8 mouse cellular contexts compared by ENCODE assay signal in genomic region chr6:148211897-148212680, GRCm38 (mm10). TPM values are rescaled to one million over a fixed set of nuclear protein-coding genes. Genes with fewer than 3 reads are reported as not detected.
DNase-seq lines count a peak whose midpoint lies in the region; ATAC-seq lines count a peak whose summit lies in the region.

Gene Ergic2, minus strand, starts transcription at chr6:148212374.

- H3K27me3 ChIP-seq in hindbrain, embryonic 16.5 days (replicated peaks; ENCODE audit: control insufficient read depth, insufficient read depth, low read length), result no peaks in the 10 kb centered on the region

- peak; percentile 97 for DNase-seq in WW6 (ENCODE audit: low read depth, low spot score)
- DNase-seq in cerebellum, postnatal 4 days (ENCODE audit: low spot score in 2 of 2), result peak; percentile 80 to 96
- DNase-seq in gastrocnemius, adult 18-20 months (ENCODE audit: low spot score), result peak; percentile 99
- DNase-seq in left cerebral cortex, adult 18-20 months (ENCODE audit: low spot score in 2 of 2), result peak; percentile 97 to 98
- DNase-seq in right cerebral cortex, adult 18-20 months, result peak; percentile 99
- peak; percentile 86 for DNase-seq in urinary bladder, postnatal 10 days (ENCODE audit: low spot score)

- H3K36me3 ChIP-seq in hindbrain, embryonic 16.5 days (ENCODE audit: control insufficient read depth, insufficient read depth, low read length), result no peaks in the 10 kb centered on the region
- H3K36me3 ChIP-seq in macrophage (ENCODE audit: inconsistent target), result no peaks in the 10 kb centered on the region

- no peaks in the 10 kb centered on the region for H3K9me3 ChIP-seq in hindbrain, embryonic 16.5 days (ENCODE audit: control insufficient read depth, low read length)

- peak within 1 kb of the TSS; percentile 86 for H3K27ac ChIP-seq in hindbrain, embryonic 16.5 days (ENCODE audit: low read depth, low read length)
- H3K27ac ChIP-seq in macrophage, result peak within 1 kb of the TSS; percentile 74

- H3K9ac ChIP-seq in hindbrain, embryonic 16.5 days (ENCODE audit: low read depth, low read length), result peak within 1 kb of the TSS; percentile 88

- peaks cover 17% of the 10 kb centered on the region for H3K4me1 ChIP-seq in hindbrain, embryonic 16.5 days (ENCODE audit: control insufficient read depth, insufficient read depth, low read depth, low read length)

- peak within 1 kb of the TSS; percentile 84 for H3K4me2 ChIP-seq in hindbrain, embryonic 16.5 days (ENCODE audit: low read length)

- peak; percentile 99 for ATAC-seq in hindbrain, embryonic 16.5 days

- H3K79me2 ChIP-seq in macrophage (ENCODE audit: inconsistent target), result peaks cover 58% of the 10 kb centered on the region

- peak within 1 kb of the TSS; percentile 77 for H3K4me3 ChIP-seq in hindbrain, embryonic 16.5 days (ENCODE audit: low read length)
- H3K4me3 ChIP-seq in macrophage (ENCODE audit: inconsistent target), result peak within 1 kb of the TSS; percentile 92

- WGBS in hindbrain, embryonic 16.5 days, result 1% methylated on average over 61 of the region's 61 CpGs
- WGBS in macrophage (ENCODE audit: missing documents), result under 1% methylated on average over 61 of the region's 61 CpGs

RNA-seq across cellular contexts. Expression of gene Ergic2, which starts in this region (rescaled TPM):
- 10 to 100 TPM; 56.0 to 69.1 TPM for total RNA-seq in gastrocnemius, adult 18-20 months (2021)
- 201 and 235 TPM in 2 replicates for polyA plus RNA-seq in hindbrain, embryonic 16.5 days (2015; fragmentation: Nextera tagmentation; extraction: Ambion mirVana)
- total RNA-seq in left cerebral cortex, adult 18-20 months (2021), result 10 to 100 TPM; 67.0 to 74.0 TPM
- total RNA-seq in macrophage (2018; cell fraction: chromatin; rRNA removed), result 100 to 1,000 TPM; 108 to 211 (median 143) TPM
- total RNA-seq in macrophage (2018; cell fraction: cytosol; rRNA removed), result 10 to 100 TPM; 55.2 to 85.4 (median 64.6) TPM
- 100 to 1,000 TPM in 5 of 26 experiments, 10 to 100 TPM in 21; 63.3 to 153 (median 82.6) TPM for total RNA-seq in macrophage (2018; cell fraction: nucleus; rRNA removed)
- 72.2 to 112 TPM (median 79.8 TPM) in 3 replicates for polyA plus RNA-seq in macrophage (2018)

Comparison
In these comparisons a context has a peak if more than half of its experiments do, and no peak if none do; other contexts are left out.
1. Peak in every context shown above with its lines: DNase-seq, ATAC-seq, H3K4me3 ChIP-seq and H3K27ac ChIP-seq.